ENCODE assay signal across 11 mouse cellular contexts in genomic region chr10:44266561-44266960, GRCm38 (mm10). TPM values are rescaled to one million over a fixed set of nuclear protein-coding genes. Genes with fewer than 3 reads are reported as not detected.
A peak's percentile ranks its signal among the peaks of the same experiment; 100 is the strongest.
DNase-seq lines count a peak whose midpoint lies in the region; ATAC-seq and TF ChIP-seq lines count a peak whose summit lies in the region.
"Had no signal": no experiment of that assay in that cellular context is flagged by ENCODE, and none has a peak within 500 bp of the region (broad histone marks: within the 10 kb centered on the region; RNA-seq: fewer than 3 reads in every experiment).

No protein-coding gene starts in this region.

- no peak for ATAC-seq in lung, postnatal 0 days

- peaks cover 17% of the 10 kb centered on the region for H3K4me1 ChIP-seq in heart, embryonic 10.5 days
- peaks cover 12% of the 10 kb centered on the region; the same call in 1 of the 2 replicates for H3K4me1 ChIP-seq in lung, postnatal 0 days (ENCODE audit: insufficient read depth, low read depth, low read length)

- no peak overlapping the region for H3K27ac ChIP-seq in heart, embryonic 10.5 days
- no peak overlapping the region; the same call in 1 of the 2 replicates for H3K27ac ChIP-seq in lung, postnatal 0 days (ENCODE audit: low read length)

- H3K4me3 ChIP-seq in heart, embryonic 10.5 days, result peak overlapping the region; percentile 91; the same call in 1 of the 2 replicates
- no peak overlapping the region for H3K4me3 ChIP-seq in lung, postnatal 0 days (ENCODE audit: low read depth, low read length)

- DNase-seq in heart, embryonic 10.5 days (ENCODE audit: low spot score), result no peak
- DNase-seq in heart, postnatal 4 days, result no peak
- DNase-seq in ZHBTc4 (ENCODE audit: low read depth, low spot score), result peak; percentile 50
- DNase-seq in kidney, postnatal 10 days, result peak; percentile 15
- peak; percentile 67 for DNase-seq in lung, postnatal 0 days (ENCODE audit: low spot score)
- DNase-seq in embryo, embryonic 10.5 days (ENCODE audit: low spot score), result no peak
- DNase-seq in cerebellum, postnatal 25 days, result no peak
- no peak for DNase-seq in T-cell, adult 2 months (ENCODE audit: low spot score)
- DNase-seq: cerebellum, postnatal 10 days; spleen, adult 18-20 months had no signal

- H3K9ac ChIP-seq in lung, postnatal 0 days (replicated peaks; ENCODE audit: low read depth), result no peak overlapping the region; the same call in 1 of the 2 replicates

- H3K27me3 ChIP-seq in heart, embryonic 10.5 days (ENCODE audit: insufficient read depth, poor library complexity, severe bottlenecking), result no peaks in the 10 kb centered on the region
- no peaks in the 10 kb centered on the region for H3K27me3 ChIP-seq in lung, postnatal 0 days (replicated peaks; ENCODE audit: insufficient read depth, low read length)
- H3K27me3 ChIP-seq: megakaryocyte, embryonic 14.5 days had no signal

- H3K9me3 ChIP-seq in heart, embryonic 10.5 days, result no peaks in the 10 kb centered on the region
- H3K9me3 ChIP-seq in lung, postnatal 0 days (ENCODE audit: low read length), result no peaks in the 10 kb centered on the region
- H3K9me3 ChIP-seq: megakaryocyte, embryonic 14.5 days had no signal

- no peak for TF ChIP-seq EP300 in lung, postnatal 0 days (IDR thresholded peaks at IDR 0.05)

- H3K36me3 ChIP-seq in heart, embryonic 10.5 days, result no peaks in the 10 kb centered on the region
- H3K36me3 ChIP-seq in lung, postnatal 0 days (ENCODE audit: insufficient read depth, low read length), result no peaks in the 10 kb centered on the region

- peak overlapping the region; percentile 79; the same call in 1 of the 2 replicates for H3K4me2 ChIP-seq in lung, postnatal 0 days (replicated peaks; ENCODE audit: low read depth, low read length)

- TF ChIP-seq CTCF in lung, postnatal 0 days (IDR thresholded peaks at IDR 0.05), result no peak

RNA-seq across cellular contexts. Expression of gene Atg5, which starts 1.6 kb away (rescaled TPM):
- 29.8 and 38.4 TPM in 2 replicates for polyA plus RNA-seq in heart, embryonic 10.5 days (2016; fragmentation: Nextera tagmentation; extraction: Ambion mirVana)
- total RNA-seq in heart, postnatal 4 days (2021), result 10 to 100 TPM; 15.6 to 15.7 TPM
- 39.2 and 40.4 TPM in 2 replicates for polyA plus RNA-seq in lung, postnatal 0 days (2015; fragmentation: Nextera tagmentation; extraction: Ambion mirVana)

Comparison
In these comparisons a context has a peak if more than half of its experiments do, and no peak if none do; other contexts are left out.
1. DNase-seq: peak in ZHBTc4 (single experiment), kidney, postnatal 10 days (single experiment) and lung, postnatal 0 days (single experiment); none in heart, embryonic 10.5 days (single experiment), heart, postnatal 4 days (single experiment), embryo, embryonic 10.5 days (single experiment), cerebellum, postnatal 25 days (0 of 2) and T-cell, adult 2 months (single experiment).